Mouse (Mus musculus) T-helper 2 cell (primary cell): ENCODE results near the gene Tbc1d24.
"Not testable (repeated sequence)": the region's sequence is repeated elsewhere in the genome, so short reads cannot be mapped to it uniquely, and the experiment has no call there.

Source experiments
- in situ Hi-C: fragments of 300-600 bp; cut with MboI, MseI; formaldehyde crosslinking; loops from one replicate; pipeline ENCODE4 v1.15.1; 2025; ENCODE audit warnings: high pct_unique_total_duplicates

Tbc1d24 gene

GRCm38 (mm10) chr17:24151382-24151781 lies 54.0 kb downstream of the Tbc1d24 start:
- in situ Hi-C loops: no loop called here

- in situ Hi-C loops: no loop called here
These were observed 54.5 kb downstream of the Tbc1d24 start, which contains the start of gene Pdpk1 for GRCm38 (mm10) chr17:24150824-24151223. Gene Pdpk1 (minus strand): TSS chr17:24150924.

GRCm38 (mm10) chr17:24149421-24149820 lies 55.9 kb downstream of the Tbc1d24 start:
- in situ Hi-C loops: no loop called here

- in situ Hi-C loops: no loop called here
These were observed 62.5 kb downstream of the Tbc1d24 start for GRCm38 (mm10) chr17:24142897-24143296.

- in situ Hi-C loops: no loop called here
These were observed 63.9 kb downstream of the Tbc1d24 start for GRCm38 (mm10) chr17:24141425-24141920.

GRCm38 (mm10) chr17:24140845-24141424 lies 64.4 kb downstream of the Tbc1d24 start:
- in situ Hi-C loops: no loop called here

GRCm38 (mm10) chr17:24139968-24140367 lies 65.4 kb downstream of the Tbc1d24 start:
- in situ Hi-C loops: no loop called here

GRCm38 (mm10) chr17:24139256-24139655 lies 66.1 kb downstream of the Tbc1d24 start:
- in situ Hi-C loops: no loop called here

GRCm38 (mm10) chr17:24137226-24137880 lies 68.0 kb downstream of the Tbc1d24 start:
- in situ Hi-C loops: no loop called here

GRCm38 (mm10) chr17:24134062-24134461 lies 71.3 kb downstream of the Tbc1d24 start:
- in situ Hi-C loops: no loop called here

- in situ Hi-C loops: not testable (repeated sequence)
These were observed 72.4 kb downstream of the Tbc1d24 start for GRCm38 (mm10) chr17:24132919-24133318.

- in situ Hi-C loops: no loop called here
These were observed 73.8 kb downstream of the Tbc1d24 start for GRCm38 (mm10) chr17:24131570-24131969.

GRCm38 (mm10) chr17:24129246-24129645 lies 76.1 kb downstream of the Tbc1d24 start:
- in situ Hi-C loops: not testable (repeated sequence)

GRCm38 (mm10) chr17:24127592-24127991 lies 77.8 kb downstream of the Tbc1d24 start:
- in situ Hi-C loops: no loop called here

- in situ Hi-C loops: no loop called here
These were observed 78.6 kb downstream of the Tbc1d24 start for GRCm38 (mm10) chr17:24126801-24127200.
